Mouse (Mus musculus): ENCODE results near the gene Epn3. TPM values are rescaled to one million over a fixed set of nuclear protein-coding genes. Genes with fewer than 3 reads are reported as not detected.
A peak's percentile ranks its signal among the peaks of the same experiment; 100 is the strongest.

Epn3 gene
- total and polyA plus RNA-seq, 2 experiments from 2014 or later: 11.4 to 32.5 TPM

DNA sequence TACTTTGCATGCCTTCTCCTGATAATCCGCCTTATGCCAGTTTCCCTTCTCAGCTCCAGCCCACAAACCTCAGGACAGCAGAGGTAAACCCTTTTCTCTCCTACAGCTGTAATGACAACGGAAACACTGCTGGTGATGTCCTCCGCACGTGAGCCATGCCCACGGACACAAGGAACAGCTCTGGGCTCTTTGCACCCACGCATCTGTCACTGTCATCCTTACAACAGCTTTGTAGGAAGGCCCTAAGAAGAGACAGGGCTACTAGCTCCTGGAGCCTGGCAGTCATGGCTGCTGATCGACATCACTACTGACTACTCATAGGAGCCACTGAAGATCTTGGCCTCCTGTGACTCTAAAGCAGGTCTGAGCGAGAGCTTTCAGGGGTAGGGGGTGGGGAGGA lies 33.4 kb upstream of the Epn3 start:
- ATAC-seq (ENCODE audit: insufficient read depth, low read depth): no peak
- Histone ChIP-seq H3K27ac (ENCODE audit: low read depth) (no peak overlapping the region), H3K9me3 (replicated peaks; ENCODE audit: control insufficient read depth, low read length) (no peaks in the 10 kb centered on the region), H3K4me1 (ENCODE audit: control insufficient read depth, insufficient read depth) (no peaks in the 10 kb centered on the region), H3K27me3 (ENCODE audit: control insufficient read depth, insufficient read depth, low read length) (no peaks in the 10 kb centered on the region), H3K4me3 (ENCODE audit: low read depth, low read length) (no peak overlapping the region), H3K36me3 (replicated peaks; ENCODE audit: control insufficient read depth, insufficient read depth, low read length) (no peaks in the 10 kb centered on the region), H3K9ac (replicated peaks; ENCODE audit: low read depth, low read length) (no peak overlapping the region), H3K4me2 (ENCODE audit: low read depth, low read length) (no peak overlapping the region)
- DNase-seq (ENCODE audit: low spot score): no peak
- WGBS: 70% methylated on average over 8 of the region's 8 CpGs
- no peak for TF ChIP-seq CTCF (IDR thresholded peaks at IDR 0.05; ENCODE audit: low read depth)
- TF ChIP-seq EP300 (IDR thresholded peaks at IDR 0.05; ENCODE audit: low read depth): no peak

DNA sequence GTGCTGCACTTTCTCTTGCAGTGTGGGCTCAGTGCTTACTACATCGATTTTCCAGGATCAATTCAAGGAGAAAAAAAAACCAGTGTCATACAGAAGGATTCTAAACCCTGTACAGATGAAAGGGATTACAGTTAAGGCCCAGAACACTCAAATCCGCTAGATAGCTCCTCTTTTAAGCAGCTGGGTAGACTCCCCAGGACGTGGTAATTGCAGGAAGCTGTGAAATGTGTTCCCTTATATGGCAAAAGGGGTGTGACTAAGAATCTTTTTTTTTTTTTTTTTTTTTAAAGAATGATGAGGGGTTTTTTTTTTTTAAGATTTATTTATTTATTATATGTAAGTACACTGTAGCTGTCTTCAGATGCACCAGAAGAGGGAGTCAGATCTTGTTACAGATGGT lies 29.1 kb upstream of the Epn3 start:
- ATAC-seq (ENCODE audit: insufficient read depth, low read depth): no peak
- no peaks in the 10 kb centered on the region for H3K9me3 ChIP-seq (replicated peaks; ENCODE audit: control insufficient read depth, low read length)
- no peak for DNase-seq (ENCODE audit: low spot score)
- H3K4me1 ChIP-seq (ENCODE audit: control insufficient read depth, insufficient read depth): peaks cover 3% of the 10 kb centered on the region; the same call in 1 of the 2 replicates
- no peaks in the 10 kb centered on the region for H3K27me3 ChIP-seq (ENCODE audit: control insufficient read depth, insufficient read depth, low read length)
- 63% methylated on average over 3 of the region's 3 CpGs for WGBS
- no peak overlapping the region for H3K4me2 ChIP-seq (ENCODE audit: low read depth, low read length)
- no peak overlapping the region for H3K9ac ChIP-seq (replicated peaks; ENCODE audit: low read depth, low read length)
- no peak for TF ChIP-seq EP300 (IDR thresholded peaks at IDR 0.05; ENCODE audit: low read depth)
- TF ChIP-seq CTCF (IDR thresholded peaks at IDR 0.05; ENCODE audit: low read depth): no peak
- H3K4me3 ChIP-seq (ENCODE audit: low read depth, low read length): no peak overlapping the region
- no peaks in the 10 kb centered on the region for H3K36me3 ChIP-seq (replicated peaks; ENCODE audit: control insufficient read depth, insufficient read depth, low read length)
- no peak overlapping the region for H3K27ac ChIP-seq (ENCODE audit: low read depth)

DNA sequence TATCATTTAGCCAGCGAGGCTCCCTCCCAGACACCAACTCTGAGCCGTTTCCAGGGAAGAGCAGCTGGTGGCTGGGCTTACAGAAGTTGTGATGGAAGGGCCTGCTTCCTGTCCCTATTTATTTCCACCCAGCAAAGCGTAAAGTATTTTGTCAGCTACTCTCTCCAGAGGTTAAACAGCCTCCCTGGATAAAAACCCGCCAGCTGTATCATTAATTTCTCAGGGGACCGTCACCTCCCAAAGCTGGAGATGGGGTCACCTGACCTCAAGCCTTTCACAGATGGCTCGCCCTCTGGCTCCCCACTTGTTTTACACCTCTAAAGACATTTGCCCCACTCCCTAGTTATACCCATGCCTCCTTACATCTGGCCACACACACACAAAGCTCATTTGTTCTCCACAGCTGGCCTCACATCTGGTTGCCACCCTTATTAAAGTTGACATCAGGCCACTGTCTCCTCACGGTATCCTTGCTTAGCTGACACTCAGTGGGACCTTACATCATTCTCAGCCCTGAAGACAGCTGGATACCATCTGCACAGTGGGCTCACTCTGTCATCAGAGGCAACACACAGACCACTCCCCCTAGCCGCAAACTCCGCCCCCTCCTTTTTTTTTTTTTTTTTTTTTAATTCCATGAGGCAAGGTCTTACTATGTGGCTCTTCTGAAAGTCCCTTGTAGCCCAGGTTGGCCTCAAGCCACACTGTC lies 26.6 kb upstream of the Epn3 start:
- H3K9me3 ChIP-seq (replicated peaks; ENCODE audit: control insufficient read depth, low read length): no peaks in the 10 kb centered on the region
- H3K27me3 ChIP-seq (ENCODE audit: control insufficient read depth, insufficient read depth, low read length): no peaks in the 10 kb centered on the region
- peak; percentile 16 for DNase-seq (ENCODE audit: low spot score)
- H3K27ac ChIP-seq (ENCODE audit: low read depth): 0 out of 2 replicates have a peak overlapping the region, but pooled peaks have one; percentile 11
- no peaks in the 10 kb centered on the region for H3K36me3 ChIP-seq (replicated peaks; ENCODE audit: control insufficient read depth, insufficient read depth, low read length)
- TF ChIP-seq CTCF (IDR thresholded peaks at IDR 0.05; ENCODE audit: low read depth) (no peak), EP300 (IDR thresholded peaks at IDR 0.05; ENCODE audit: low read depth) (no peak)
- 66% methylated on average over 9 of the region's 9 CpGs for WGBS
- no peak overlapping the region for H3K9ac ChIP-seq (replicated peaks; ENCODE audit: low read depth, low read length)
- no peak overlapping the region for H3K4me2 ChIP-seq (ENCODE audit: low read depth, low read length)
- peak; percentile 54 for ATAC-seq (ENCODE audit: insufficient read depth, low read depth)
- peaks cover 9% of the 10 kb centered on the region for H3K4me1 ChIP-seq (ENCODE audit: control insufficient read depth, insufficient read depth)
- no peak overlapping the region for H3K4me3 ChIP-seq (ENCODE audit: low read depth, low read length)

DNA sequence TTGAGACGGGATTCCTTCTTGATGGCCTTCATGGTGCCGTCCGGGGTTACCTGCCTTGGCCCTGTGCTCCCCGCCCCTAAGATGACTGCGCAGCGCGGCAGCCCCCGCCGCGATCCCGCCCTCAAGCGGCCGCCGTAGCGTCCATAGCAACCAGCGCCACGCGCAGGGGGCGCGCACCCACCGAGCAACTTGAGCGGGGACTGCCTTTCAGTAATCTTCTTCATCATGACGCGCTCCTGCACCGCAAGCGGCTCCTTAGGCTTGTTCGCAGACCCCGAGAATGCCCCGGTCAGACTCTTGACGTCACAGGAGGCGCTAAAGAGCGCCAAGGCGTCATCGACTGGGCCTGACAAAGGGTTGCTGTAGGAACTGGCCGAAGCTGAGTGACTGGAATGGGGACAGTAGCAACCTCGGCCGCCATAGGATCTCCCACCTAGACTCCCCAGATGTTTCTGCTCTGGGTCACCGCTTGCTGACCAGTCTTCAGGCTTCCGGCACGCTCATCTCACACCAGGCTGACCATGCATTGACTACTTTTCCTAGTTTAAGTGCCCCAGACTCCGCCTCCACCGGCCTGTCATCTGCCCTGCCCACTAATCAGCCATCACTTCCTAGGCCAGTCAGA lies 21.6 kb upstream of the Epn3 start, which contains the start of gene Mycbpap:
TSS of gene Mycbpap (minus strand) at position 524 of the 625 bp plus-strand sequence.
- Histone ChIP-seq H3K27me3 (ENCODE audit: control insufficient read depth, insufficient read depth, low read length) (no peaks in the 10 kb centered on the region), H3K4me1 (ENCODE audit: control insufficient read depth, insufficient read depth) (peaks cover 15% of the 10 kb centered on the region), H3K36me3 (replicated peaks; ENCODE audit: control insufficient read depth, insufficient read depth, low read length) (no peaks in the 10 kb centered on the region), H3K4me2 (ENCODE audit: low read depth, low read length) (peak within 1 kb of the TSS; percentile 90), H3K27ac (ENCODE audit: low read depth) (no peak within 1 kb of the TSS), H3K9ac (replicated peaks; ENCODE audit: low read depth, low read length) (peak within 1 kb of the TSS; percentile 60), H3K9me3 (replicated peaks; ENCODE audit: control insufficient read depth, low read length) (no peaks in the 10 kb centered on the region), H3K4me3 (ENCODE audit: low read depth, low read length) (peak within 1 kb of the TSS; percentile 58)
- DNase-seq (ENCODE audit: low spot score) (peak; percentile 60), ATAC-seq (ENCODE audit: insufficient read depth, low read depth) (peak; percentile 68)
- WGBS: 1% methylated on average over 42 of the region's 42 CpGs
- TF ChIP-seq CTCF (IDR thresholded peaks at IDR 0.05; ENCODE audit: low read depth) (no peak), EP300 (IDR thresholded peaks at IDR 0.05; ENCODE audit: low read depth) (no peak)

DNA sequence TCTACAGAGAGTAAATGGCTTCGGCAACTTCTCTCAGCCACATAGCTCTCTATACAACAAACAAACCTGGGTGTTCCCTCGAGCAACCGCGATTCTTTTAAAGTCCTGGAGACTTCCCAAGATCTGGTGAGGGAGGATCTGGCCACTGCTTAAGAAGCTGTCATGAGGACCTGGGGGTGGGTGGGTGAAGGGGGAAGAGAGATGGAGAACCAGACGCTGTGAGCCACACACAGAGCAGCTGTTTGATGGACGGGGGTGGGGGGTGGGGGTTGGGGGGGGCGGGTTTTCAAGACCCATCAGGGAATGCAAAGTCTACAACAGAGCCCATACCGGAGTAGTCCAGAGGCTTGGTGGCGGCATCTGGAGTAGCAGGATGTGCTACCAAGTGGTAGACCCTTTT lies 13.7 kb upstream of the Epn3 start:
- no peak overlapping the region for H3K9ac ChIP-seq (replicated peaks; ENCODE audit: low read depth, low read length)

More for the DNA sequence above, 13.7 kb upstream of the Epn3 start:
- H3K4me2 ChIP-seq (ENCODE audit: low read depth, low read length): no peak overlapping the region
- no peaks in the 10 kb centered on the region for H3K9me3 ChIP-seq (replicated peaks; ENCODE audit: control insufficient read depth, low read length)
- H3K27ac ChIP-seq (ENCODE audit: low read depth): no peak overlapping the region
- no peaks in the 10 kb centered on the region for H3K27me3 ChIP-seq (ENCODE audit: control insufficient read depth, insufficient read depth, low read length)
- TF ChIP-seq EP300 (IDR thresholded peaks at IDR 0.05; ENCODE audit: low read depth) (no peak), CTCF (IDR thresholded peaks at IDR 0.05; ENCODE audit: low read depth) (no peak)
- ATAC-seq (ENCODE audit: insufficient read depth, low read depth): no peak
- H3K4me3 ChIP-seq (ENCODE audit: low read depth, low read length): no peak overlapping the region
- DNase-seq (ENCODE audit: low spot score): no peak
- WGBS: 48% methylated on average over 9 of the region's 9 CpGs
- H3K36me3 ChIP-seq (replicated peaks; ENCODE audit: control insufficient read depth, insufficient read depth, low read length): no peaks in the 10 kb centered on the region
- 0 out of 2 replicates have a peak, but pooled peaks cover 6% of the 10 kb centered on the region for H3K4me1 ChIP-seq (ENCODE audit: control insufficient read depth, insufficient read depth)
